Mouse (Mus musculus): ENCODE results near the gene Ube2v1.

DNA sequence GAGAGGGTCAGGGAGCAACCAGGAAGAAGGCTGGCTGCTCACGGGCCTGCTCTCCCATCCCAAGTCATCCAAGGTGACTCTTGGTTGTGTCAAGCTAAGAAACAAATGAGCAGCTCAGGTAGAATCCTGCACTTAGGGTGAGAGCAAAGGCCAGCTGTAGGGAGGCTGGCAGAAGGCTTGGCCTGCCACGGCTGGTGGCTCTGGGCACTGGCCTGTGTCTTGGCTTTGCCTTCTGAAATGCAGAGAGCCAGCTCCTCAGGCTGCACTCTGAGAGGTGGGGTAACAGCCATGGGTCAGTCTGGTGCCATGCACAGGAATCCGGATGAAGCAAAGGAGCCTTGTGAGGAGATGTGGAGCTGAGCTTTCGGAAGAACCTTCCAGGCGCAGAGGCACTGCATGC is 36.5 kb upstream of the Ube2v1 start:
- no peak for TF ChIP-seq CTCF (IDR thresholded peaks at IDR 0.05; ENCODE audit: control insufficient read depth, insufficient read depth, insufficient replicate concordance, low read depth, low read length)
- no peak for TF ChIP-seq POLR2A (IDR thresholded peaks at IDR 0.05; ENCODE audit: control insufficient read depth, low read depth, low read length)

Data from testis, adult 2 months (tissue).